Mouse (Mus musculus) right cerebral cortex, postnatal 25 days (tissue): ENCODE results near the gene Fcrl5.

Experiments
- DNase-seq: peaks from one replicate; pipeline ENCODE4 v3.0.0; 2022

Gene Fcrl5

DNA sequence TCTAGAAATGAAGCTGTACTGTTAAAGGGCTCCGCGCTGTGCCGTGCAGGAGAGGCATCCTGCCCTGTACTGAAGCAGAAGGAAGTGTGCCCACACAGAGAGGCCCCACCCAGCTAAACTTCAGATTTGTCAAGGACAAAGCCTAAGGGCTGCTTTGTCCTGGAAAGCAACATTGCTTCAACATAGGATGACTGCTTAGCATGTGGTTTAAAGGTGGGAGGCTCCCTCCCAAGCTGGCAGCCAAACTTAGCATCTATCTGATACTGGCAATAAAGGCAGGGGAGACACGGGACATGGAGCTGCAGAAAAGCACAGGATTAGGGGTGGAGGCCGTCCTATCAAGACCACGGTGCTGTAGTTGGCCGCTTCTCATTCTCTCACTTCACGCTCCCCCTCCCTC is 65.6 kb downstream of the Fcrl5 start:
- DNase-seq = no peak

DNA sequence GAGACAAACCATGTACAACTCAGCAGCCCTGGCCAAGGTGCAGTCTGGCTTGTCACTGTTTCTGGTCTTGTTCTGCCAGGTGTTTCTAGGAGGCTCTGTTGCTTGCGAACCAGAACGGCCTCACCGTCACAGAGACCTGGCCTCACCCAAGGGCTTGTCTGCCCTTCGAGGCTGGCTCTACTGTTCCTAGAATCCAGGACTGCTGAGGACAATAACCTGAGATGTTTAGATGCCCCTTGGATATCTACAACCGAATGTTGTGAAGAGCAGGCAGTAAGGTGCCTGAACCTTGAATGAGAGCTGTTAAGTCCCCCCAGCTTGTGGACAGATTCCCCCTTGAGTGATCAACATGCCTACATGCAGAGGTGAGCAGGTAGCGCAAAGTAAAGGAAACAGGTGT is 67.2 kb downstream of the Fcrl5 start:
- no peak for DNase-seq

- no peak for DNase-seq
Observed at GRCm38 (mm10) chr3:87504330-87504729, 68.8 kb downstream of the Fcrl5 start.

DNA sequence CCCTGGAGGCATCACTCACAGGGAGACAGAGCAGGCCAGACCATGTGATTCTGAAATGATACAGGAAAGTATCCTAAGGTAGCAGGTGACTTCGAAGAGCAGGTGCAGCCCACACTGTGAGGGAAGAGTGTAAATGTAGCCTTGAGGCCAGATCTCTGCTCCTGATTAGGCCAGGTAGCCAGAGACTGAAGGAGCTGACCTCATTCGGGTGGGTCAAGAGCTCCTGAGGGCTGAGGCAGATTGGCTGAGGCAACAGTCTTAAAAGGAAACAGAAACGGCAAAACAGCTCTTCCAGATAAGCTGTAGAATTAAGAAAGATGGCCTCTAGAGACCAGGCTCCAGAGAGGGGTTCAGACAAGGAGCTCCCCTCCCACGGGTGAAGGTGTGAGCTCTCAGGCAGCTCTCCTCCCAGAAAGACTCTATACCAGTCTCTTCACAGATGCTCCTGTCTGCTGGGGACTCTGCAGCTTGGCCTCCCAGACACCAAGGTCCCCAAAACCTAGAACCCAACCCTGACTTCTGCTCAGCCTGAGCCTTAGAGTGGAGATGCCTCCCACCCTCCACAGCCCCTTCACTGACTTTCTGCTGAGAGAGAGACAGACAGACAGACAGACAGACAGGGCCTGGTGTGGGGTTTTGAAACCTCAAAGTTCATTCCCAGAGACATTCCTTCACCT is 69.3 kb downstream of the Fcrl5 start:
- DNase-seq = no peak

- DNase-seq = no peak
Observed at GRCm38 (mm10) chr3:87506456-87507416, 71.2 kb downstream of the Fcrl5 start.

DNA sequence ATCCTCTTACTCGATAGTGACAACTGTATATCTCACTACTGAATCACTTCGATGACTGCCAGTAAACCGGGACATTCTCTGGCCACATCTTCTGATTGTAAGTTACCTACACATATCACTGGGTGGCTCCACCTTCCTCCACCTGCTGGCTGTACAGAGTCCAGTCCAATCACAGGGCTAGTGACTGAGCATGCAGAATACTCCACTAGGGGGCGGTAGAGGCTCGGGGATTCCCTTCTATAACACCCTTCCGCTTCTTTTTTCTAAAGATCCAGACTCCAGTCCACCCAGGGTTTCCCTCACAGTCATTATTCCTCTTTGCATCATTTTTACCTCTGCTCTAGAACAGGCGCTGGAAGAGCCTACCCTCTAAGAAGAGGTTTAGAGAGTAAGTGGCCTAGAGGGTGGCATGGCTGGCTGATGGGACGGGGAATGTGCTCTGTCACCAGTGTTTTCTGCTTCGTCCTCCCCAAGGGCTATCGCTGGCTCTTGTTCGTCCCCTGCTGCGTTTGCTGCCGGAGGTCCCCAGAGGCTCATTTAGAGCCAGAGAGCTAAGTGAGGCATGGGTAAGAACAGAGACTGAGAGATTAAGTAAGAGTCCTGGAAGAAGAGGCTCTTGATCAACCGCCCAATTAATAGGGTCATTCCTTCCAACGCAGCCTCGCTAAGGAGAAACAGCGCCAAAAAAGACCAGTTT is 72.8 kb downstream of the Fcrl5 start:
- DNase-seq = peak; percentile 67

DNA sequence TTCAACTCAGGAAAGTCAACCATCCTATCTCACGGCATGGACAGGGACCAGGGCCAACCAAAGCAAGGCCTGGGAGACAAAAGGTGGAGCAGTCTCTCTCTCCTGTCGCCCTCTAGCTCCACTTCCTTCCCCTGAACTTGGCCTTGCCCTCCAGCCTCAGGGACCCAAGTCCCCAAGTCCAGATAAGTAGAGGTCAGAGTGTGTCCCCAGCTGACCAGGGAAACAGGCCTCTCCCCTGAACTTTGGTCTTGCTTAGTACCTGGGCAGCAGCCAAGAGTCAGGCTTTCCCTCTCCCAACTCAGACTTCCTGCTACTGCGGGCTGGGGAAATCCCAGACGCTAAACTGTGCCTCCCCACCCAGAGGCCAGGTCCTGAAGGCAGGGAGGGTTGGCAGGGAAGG is 73.5 kb downstream of the Fcrl5 start:
- no peak for DNase-seq

- DNase-seq = no peak
Observed at GRCm38 (mm10) chr3:87510832-87511231, 75.3 kb downstream of the Fcrl5 start.

GRCm38 (mm10) chr3:87511971-87512765 is 76.6 kb downstream of the Fcrl5 start:
- DNase-seq = no peak

DNA sequence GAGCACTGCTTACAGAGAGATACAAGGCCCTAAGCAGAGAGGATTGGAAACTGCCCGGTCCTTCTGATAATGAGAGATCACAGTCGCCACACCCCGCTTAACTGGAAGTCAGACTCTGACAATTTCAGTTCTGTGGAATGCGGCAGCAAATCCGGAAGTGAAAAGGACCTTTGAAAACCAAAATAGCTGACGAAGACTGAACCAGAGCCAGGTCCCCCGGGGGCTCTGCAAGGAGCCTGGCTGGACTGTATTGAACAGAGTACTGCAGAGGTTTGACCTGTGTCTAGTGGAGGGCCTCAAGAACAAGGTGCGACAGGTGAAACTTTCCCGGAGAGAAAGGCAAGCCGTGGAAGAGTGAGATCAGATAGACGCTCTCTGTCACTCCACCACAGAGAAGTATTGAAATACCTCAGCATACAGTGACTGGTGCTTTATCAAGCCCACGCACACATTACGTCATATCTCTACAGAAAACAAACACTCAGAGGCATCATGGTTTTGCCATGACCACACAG is 80.1 kb downstream of the Fcrl5 start:
- DNase-seq = no peak

DNA sequence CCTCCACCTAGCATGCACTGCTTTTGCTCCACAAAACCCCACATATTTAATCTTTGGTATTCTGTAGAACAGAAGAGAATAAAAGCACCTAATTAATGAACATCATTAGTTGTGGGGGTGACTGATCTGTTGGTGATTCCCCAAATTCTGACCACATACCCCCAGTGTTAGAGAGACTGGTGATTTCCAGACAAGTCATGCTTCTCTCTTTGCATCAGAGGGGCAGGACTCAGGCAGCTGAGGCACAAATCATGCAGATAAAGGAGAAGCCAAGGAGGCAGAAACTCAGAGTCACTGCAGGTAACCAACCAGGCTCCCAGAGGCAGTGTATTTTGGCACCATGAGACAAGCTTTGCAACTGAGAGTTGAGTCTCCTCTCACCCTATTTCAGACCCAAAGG is 82.9 kb downstream of the Fcrl5 start:
- DNase-seq = no peak

DNA sequence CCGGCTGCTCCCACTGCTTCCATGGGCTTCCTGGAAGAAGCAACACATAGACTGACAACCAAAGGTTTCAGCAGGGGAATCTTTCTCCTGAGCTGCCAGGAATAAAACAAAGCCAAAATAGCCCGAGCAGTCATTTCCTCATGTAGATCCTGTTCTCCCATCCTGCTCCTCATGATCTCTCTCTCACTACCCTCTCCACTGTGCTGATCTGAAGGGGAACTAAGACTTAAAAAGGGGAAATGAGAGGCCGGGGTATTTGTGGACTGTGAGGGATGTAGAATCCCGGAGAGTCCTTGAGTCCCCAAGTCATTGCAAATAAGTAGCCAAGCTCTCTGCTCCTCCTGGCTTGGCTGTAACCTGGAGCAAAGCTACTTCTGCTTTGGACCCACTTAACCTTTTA is 85.6 kb downstream of the Fcrl5 start:
- DNase-seq = no peak

- no peak for DNase-seq
Observed at GRCm38 (mm10) chr3:87521833-87522232, 86.3 kb downstream of the Fcrl5 start.

GRCm38 (mm10) chr3:87523701-87524100 is 88.1 kb downstream of the Fcrl5 start:
- DNase-seq = no peak

GRCm38 (mm10) chr3:87525043-87525836 is 89.7 kb downstream of the Fcrl5 start, which contains the start of gene Etv3:
Gene Etv3, plus strand, starts transcription at chr3:87525407.
- peak; percentile 93 for DNase-seq

DNA sequence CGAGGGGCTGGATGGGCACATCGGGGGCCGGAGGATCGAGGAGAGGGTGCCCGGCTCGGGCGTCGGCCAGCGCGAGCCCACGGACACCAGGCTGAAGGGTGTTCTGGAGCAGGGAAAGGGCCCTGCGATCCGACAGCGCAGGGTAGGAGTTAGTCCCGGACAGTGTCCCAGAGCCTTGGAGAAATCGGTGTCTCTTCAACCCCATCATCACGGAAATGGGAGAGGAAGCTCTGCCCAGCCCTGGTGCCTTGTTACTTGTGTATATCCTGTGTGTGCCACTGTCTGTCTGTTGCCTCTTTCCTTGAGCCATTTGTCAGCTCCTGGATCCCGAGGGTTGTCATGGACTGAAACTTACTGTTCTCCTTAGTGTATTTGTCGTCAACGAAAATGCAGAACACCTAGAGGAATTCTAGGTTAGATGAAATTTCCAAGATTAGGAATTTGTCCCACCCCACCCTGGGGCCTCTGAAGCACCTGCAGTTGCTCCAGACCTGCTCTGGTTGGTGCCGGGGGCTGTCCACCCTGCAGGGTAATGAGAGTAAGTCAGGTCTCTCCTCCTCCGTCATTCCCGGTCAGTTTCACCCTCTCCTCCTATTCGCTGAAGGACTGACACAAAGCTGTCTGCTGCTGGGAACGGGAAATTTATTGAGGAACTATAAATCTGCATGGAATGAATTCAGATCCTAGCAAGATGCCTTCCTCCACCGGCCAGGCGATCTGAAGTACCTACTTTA is 90.4 kb downstream of the Fcrl5 start:
- no peak for DNase-seq

GRCm38 (mm10) chr3:87527139-87527538 is 91.6 kb downstream of the Fcrl5 start:
- DNase-seq = no peak

- DNase-seq = no peak
Observed at GRCm38 (mm10) chr3:87528021-87528420, 92.4 kb downstream of the Fcrl5 start.

- no peak for DNase-seq
Observed at GRCm38 (mm10) chr3:87528841-87529240, 93.3 kb downstream of the Fcrl5 start.

DNA sequence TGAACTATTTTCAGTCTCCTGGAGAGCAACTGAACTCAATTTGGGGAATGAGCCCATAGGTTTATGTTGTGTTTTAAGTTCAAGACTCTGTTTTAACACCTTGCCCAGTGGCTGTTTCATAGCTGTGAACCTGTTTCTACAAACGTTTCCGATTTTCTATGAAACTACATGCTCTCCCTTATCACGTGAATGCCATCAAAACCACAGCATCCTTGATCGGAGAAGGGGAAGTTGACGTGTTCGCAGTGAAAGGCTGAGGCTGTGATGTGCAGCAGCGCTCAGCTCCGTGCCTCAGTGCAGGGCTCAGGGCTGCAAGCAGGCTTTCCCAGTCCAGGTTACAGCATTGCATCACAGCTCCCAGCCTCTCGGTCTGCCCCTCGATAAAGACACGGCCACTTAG is 94.0 kb downstream of the Fcrl5 start:
- DNase-seq = no peak

DNA sequence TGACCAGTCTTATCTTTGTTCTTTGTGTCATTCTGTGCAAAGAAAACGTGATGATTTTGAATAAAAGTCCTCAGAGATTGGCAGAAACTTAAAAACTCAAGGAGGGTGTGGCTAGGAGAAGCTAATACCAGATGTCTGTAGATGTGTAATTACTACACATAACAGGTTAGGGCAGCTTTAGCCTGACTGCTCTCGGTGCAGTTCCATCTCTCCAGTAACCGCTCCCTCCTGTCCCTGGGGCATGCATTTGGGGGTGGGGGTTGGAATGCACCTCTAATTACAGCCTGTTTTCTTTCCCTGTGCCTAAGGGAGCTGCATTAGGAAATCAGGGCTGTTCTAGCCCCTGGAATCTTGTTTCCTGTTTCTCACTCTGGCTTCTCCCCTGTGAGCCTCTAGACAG is 94.7 kb downstream of the Fcrl5 start:
- DNase-seq = no peak
